Mouse (Mus musculus) MN1 (cell line): ENCODE measurements at regions not wholly inside any gene's neighbourhood (a gene's known extent, or its start where the extent isn't known, plus 50 kb on each side); places are given as distances from the start of the nearest gene placed in this dataset.
"Not testable (repeated sequence)": the region's sequence is repeated elsewhere in the genome, so short reads cannot be mapped to it uniquely, and the experiment has no call there.

Experiments
- DNase-seq: peaks from one replicate; pipeline ENCODE4 v3.0.0-alpha.2; 2016; ENCODE audit warnings: low spot score

DNA sequence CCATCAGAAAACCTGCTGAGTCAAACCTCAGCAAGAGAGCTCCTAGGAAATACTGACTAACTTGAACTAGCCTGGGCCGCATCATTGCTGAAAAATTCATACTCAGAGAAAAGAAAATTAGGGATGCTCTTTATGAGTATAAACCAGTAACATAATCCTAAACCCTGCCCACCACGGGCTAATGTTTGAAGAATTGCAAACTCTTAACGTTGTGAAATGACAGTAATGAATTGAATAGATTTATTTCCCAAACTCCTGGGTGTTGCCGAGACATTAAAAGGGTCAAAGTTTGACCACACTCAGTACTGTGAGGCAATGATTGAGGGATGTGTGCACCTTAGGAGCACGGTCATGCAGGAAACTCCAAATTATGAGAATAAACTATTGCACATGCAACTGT is 125.3 kb downstream of the Gipc2 start:
- no peak for DNase-seq

DNA sequence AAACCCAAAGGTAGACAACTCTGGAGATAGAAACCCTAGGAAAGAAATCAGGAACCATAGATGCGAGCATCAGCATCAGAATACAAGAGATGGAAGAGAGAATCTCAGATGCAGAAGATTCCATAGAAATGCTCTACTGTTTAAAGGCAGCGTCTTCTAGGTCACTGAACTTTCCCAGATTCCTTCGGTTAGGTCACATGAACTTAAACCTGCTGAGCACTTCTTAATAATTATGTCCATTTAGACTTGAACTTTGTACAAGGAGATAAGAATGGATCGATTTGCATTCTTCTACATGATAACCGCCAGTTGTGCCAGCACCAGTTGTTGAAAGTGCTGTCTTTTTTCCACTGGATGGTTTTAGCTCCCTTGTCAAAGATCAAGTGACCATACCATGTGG is 129.2 kb downstream of the Gipc2 start:
- DNase-seq = not testable (repeated sequence)

- DNase-seq = no peak
These were observed 130.6 kb downstream of the Gipc2 start for GRCm38 (mm10) chr3:152035416-152035815.

- no peak for DNase-seq
These were observed 131.3 kb downstream of the Gipc2 start for GRCm38 (mm10) chr3:152034686-152035085.

DNA sequence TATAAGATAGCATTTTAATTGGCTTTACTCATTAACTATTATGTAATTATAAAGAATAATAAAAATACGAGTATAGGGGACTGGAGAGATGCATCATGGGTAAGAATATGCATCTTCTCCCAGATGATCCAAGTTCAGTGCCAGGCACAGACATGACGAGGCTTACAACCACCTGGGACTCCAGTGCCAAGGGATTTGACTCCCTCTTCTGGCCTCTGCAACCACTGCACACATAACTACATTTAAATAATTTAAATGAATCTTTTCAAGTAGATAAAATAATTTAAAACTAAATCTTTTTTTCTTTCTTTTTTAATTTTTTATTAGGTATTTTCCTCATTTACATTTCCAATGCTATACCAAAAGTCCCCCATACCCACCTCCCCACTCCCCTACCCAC is 131.8 kb downstream of the Gipc2 start:
- no peak for DNase-seq

GRCm38 (mm10) chr3:152032663-152033318 is 133.2 kb downstream of the Gipc2 start:
- peak; percentile 12 for DNase-seq

- DNase-seq = no peak
These were observed 137.3 kb downstream of the Gipc2 start for GRCm38 (mm10) chr3:152028695-152029094.

DNA sequence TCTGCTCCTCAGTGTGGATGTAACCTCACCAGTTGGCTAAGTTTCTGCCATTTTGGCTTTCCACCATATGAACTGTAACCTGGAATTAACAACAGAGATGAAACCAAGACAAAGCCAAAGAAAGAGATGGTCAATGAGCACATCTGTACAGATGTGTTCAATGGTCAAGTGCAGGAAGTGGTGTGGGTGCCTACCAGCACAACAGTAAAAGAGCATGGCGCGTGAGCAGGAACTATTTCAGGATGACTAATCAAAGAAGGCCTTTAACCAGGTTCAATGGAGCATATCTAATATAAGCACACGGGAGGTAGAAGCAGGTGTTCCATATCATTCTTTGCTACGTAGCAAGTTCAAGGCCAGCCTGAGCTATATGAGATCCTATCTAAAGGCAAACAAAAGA is 140.0 kb downstream of the Gipc2 start:
- no peak for DNase-seq

DNA sequence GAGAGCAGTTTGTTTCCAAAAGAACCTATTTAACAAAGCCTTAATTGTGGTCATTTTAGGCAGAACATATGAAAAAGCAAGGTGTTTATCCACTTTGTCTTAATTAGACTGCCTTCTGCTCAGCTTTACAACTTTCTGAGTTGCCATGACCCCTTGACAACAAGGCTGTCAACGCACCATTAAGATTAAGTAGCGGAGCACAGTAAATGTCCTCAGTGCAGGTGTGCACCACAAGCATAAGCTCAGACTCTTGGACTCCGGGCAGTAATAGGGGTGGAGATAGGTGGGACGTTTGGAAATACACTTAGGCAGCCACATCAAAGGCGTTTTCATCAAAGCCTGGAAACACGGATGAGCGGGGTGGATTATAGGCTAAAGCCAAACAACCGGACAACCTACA is 140.9 kb downstream of the Gipc2 start:
- DNase-seq = no peak

DNA sequence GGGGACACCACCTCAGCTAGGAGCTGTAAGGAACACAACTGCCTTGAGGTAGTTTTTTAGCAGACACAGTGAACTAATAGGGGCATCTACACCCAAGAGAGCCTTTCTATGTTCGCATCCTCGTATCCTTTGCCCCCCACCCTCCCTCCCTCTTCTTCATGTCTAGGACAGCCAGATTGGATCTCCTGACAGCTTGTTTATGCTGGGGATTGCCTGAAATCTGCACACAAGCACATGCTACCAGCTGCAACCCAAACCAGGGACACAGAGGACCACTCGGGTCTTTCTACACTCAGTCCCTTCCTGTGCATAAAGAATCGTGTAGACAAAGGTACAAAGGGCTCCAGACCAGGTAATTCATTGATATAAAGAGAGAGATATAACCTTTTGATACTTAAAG is 159.3 kb downstream of the Gipc2 start:
- no peak for DNase-seq

DNA sequence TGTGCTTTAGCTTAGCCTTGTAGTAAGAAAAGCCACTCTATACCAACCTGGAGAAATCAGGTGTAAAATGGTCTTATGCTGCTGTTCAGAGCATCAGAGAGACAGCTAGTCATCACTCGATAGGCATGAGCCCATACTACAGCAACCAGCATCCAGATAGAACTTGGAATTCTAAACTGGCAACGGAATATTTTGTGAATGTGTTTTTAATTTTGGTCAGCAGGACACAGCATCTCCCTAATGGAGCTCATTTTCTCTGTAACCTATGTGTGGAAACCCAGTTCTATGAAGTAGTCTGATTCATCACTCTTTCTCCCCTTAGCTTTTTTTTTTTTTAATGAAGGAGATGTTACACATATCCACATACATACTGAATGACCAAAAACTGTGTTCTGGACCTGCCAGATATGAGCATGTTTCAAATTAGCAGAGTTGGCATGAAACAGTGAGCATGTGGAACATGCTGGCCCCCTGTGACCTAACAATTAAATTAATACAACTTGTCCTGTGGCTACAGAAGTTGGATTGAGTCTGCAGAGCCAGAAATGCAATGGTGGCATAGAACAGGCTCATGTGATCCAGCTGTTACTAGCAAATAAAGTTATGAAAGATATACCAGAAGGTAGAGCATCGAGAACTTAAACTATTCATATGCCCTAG is 160.5 kb downstream of the Gipc2 start:
- DNase-seq = no peak

DNA sequence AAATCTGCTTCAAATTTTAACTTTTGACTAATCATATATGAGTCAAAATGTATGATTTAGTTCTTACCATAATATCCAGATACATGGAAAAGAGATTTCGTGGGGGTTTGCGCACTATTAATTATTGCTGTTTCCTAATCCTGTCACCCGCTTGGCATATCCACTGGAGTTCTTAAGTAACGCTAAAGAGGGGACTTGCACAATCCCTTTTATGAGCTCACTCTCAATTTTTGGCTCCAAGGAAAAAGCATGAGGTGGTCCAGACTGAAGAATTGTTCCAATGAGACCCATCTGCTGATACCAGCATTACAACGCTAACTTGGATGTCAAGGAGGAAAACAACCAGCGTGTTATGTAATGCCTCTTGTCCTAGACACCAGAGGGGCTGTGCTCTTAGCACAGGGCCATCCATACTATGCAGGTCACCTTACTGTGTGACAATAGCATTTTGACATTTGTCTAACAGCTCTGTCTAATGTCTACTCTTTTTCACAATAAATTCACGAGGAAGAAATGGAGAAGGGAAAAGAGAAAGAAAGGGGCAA is 161.5 kb downstream of the Gipc2 start:
- no peak for DNase-seq

GRCm38 (mm10) chr3:151997534-151998107 is 160.2 kb upstream of the Ptgfr start:
- DNase-seq = no peak

DNA sequence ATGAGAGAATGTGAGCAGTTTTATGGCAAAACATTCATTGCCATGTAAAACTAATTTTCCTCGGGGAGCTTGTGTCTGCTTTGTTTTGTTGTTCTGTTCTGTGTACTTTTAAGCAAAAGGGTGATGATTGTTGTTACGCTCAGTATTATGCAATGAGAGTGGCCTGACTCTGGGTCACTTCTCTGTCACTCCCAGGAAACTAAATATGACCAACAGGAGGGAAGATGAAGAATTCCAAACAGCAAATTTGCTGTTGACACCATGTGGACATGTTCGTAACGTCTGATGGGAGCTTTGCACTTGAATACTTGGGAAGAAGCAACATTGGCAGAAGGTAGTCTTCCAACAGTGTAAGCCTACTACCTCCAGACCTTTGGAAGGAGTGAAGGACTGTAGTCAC is 159.7 kb upstream of the Ptgfr start:
- no peak for DNase-seq

DNA sequence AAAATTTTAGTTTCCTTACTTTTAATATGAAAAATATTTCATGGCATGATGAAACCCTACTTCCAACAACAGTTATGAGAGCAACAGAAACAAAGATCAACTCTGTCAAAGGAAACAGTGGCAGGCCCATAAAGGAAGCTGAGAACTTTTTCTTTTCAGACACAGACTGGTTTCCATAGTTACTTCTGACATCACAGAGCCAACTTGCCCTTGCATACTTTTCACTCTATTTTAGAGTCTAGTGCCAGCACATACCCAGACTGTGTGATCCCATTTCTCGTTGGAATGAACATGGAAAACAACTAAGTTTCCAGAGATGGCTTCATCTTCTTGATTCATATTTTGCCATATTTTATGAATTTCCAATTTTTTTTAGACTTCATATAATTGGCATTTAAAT is 150.8 kb upstream of the Ptgfr start:
- no peak for DNase-seq

DNA sequence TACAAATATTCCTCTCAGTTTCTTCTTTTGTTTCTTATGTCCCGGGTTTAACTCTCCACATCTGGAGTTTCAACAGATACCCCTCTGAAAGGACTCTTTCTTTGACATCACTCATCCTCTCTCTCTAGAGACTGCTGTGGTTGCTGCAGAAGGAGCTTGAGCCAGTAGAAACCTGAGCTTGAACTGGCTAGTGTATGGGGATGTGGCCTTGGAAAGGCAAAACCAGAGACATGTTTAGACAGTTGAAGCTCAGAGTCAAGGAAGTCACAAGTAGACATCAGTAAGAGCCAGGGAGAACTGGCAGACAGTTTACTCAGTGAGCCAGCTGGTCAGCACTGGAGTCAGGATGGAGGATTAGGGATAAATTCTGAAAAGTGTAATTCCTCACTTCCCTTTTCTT is 140.7 kb upstream of the Ptgfr start:
- no peak for DNase-seq

DNA sequence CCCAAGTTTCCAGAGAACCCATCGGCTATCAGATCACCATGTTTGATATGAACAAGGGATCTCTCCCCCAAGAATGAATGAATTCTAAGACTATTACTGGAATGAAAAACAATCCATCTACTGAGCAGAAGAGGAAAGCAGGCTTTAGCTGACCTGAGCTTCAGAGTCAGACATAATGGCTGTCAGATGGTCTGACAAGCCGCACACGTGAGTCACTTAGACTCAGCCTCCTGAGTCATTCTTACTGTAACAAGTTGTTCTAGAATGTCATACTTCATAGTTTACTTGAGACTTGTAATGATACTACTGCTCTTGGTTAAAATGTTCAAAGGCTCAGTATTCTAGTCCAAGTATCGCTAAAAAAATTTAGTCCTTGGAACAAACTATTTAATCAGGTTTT is 140.2 kb upstream of the Ptgfr start:
- no peak for DNase-seq

DNA sequence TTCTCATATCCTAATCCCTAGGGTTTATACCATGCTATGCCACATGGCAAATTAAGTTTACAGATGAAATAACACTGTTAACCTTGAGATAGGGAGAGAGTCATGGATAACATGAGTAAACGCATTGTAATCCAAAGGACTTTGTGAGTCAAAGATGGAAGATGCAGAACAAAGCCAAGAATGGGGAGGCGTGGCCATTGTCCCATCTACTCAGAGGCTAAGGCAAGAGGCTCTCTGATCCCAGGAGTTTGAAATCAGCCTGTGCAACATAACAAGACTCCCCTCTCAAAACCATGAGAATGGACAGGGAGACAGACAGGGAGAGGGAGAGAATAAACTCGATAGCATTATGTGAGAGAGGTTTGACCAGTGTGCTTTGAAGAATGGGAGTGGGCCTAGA is 112.4 kb upstream of the Ptgfr start:
- DNase-seq = no peak

GRCm38 (mm10) chr3:151948015-151948645 is 110.7 kb upstream of the Ptgfr start:
- no peak for DNase-seq

GRCm38 (mm10) chr3:151945916-151946315 is 108.5 kb upstream of the Ptgfr start:
- DNase-seq = no peak

GRCm38 (mm10) chr3:151943542-151943941 is 106.1 kb upstream of the Ptgfr start:
- no peak for DNase-seq

GRCm38 (mm10) chr3:151938472-151939029 is 101.1 kb upstream of the Ptgfr start:
- DNase-seq = no peak

- no peak for DNase-seq
These were observed 94.2 kb upstream of the Ptgfr start for GRCm38 (mm10) chr3:151931656-151932055.
